Mouse (Mus musculus): ENCODE results near the gene Rybp.

Rybp gene

GRCm38 (mm10) chr6:100286573-100287333, 532 bp downstream of the Rybp start:
- DNase-seq, result peak; percentile 71 to 78

GRCm38 (mm10) chr6:100285985-100286572, 1.2 kb downstream of the Rybp start:
- DNase-seq, result no peak

GRCm38 (mm10) chr6:100278841-100279240, 8.4 kb downstream of the Rybp start:
- DNase-seq, result no peak

GRCm38 (mm10) chr6:100276344-100276743, 10.9 kb downstream of the Rybp start:
- no peak for DNase-seq

GRCm38 (mm10) chr6:100275643-100276042, 11.6 kb downstream of the Rybp start:
- DNase-seq, result no peak

GRCm38 (mm10) chr6:100273556-100273955, 13.7 kb downstream of the Rybp start:
- DNase-seq, result no peak

GRCm38 (mm10) chr6:100271992-100272391, 15.3 kb downstream of the Rybp start:
- no peak for DNase-seq

GRCm38 (mm10) chr6:100270765-100271164, 16.5 kb downstream of the Rybp start:
- no peak for DNase-seq

GRCm38 (mm10) chr6:100259607-100260006, 27.7 kb downstream of the Rybp start:
- DNase-seq, result no peak

GRCm38 (mm10) chr6:100258278-100258677, 29.0 kb downstream of the Rybp start:
- no peak for DNase-seq

- DNase-seq, result peak; percentile 14 to 15
These were observed 31.9 kb downstream of the Rybp start for GRCm38 (mm10) chr6:100255411-100255810.

GRCm38 (mm10) chr6:100254671-100255070, 32.6 kb downstream of the Rybp start:
- DNase-seq, result no peak

- DNase-seq, result no peak
These were observed 42.8 kb downstream of the Rybp start for GRCm38 (mm10) chr6:100244474-100244873.

GRCm38 (mm10) chr6:100235036-100235435, 52.2 kb downstream of the Rybp start:
- no peak for DNase-seq

- DNase-seq, result no peak
These were observed 53.8 kb downstream of the Rybp start for GRCm38 (mm10) chr6:100233522-100233921.

GRCm38 (mm10) chr6:100233061-100233460, 54.2 kb downstream of the Rybp start:
- DNase-seq, result no peak

GRCm38 (mm10) chr6:100226204-100226603, 61.1 kb downstream of the Rybp start:
- no peak for DNase-seq

GRCm38 (mm10) chr6:100223932-100224331, 63.4 kb downstream of the Rybp start:
- DNase-seq, result no peak

- DNase-seq, result no peak
These were observed 63.9 kb downstream of the Rybp start for GRCm38 (mm10) chr6:100223435-100223834.

- no peak for DNase-seq
These were observed 64.4 kb downstream of the Rybp start for GRCm38 (mm10) chr6:100222927-100223326.

GRCm38 (mm10) chr6:100221803-100222202, 65.5 kb downstream of the Rybp start:
- no peak for DNase-seq

GRCm38 (mm10) chr6:100220917-100221560, 66.2 kb downstream of the Rybp start:
- DNase-seq, result no peak

GRCm38 (mm10) chr6:100219971-100220370, 67.3 kb downstream of the Rybp start:
- no peak for DNase-seq

Measured in cerebellum, postnatal 36 days (tissue).